Mouse (Mus musculus) embryo, embryonic 9.5 days (tissue): ENCODE results near the gene Selenop.
"Not testable (repeated sequence)": the region's sequence is repeated elsewhere in the genome, so short reads cannot be mapped to it uniquely, and the experiment has no call there.

Experiments
- DNase-seq: peaks from one replicate; pipeline ENCODE4 v3.0.0-alpha.2; 2017; ENCODE audit errors: extremely low spot score

Gene Selenop

DNA sequence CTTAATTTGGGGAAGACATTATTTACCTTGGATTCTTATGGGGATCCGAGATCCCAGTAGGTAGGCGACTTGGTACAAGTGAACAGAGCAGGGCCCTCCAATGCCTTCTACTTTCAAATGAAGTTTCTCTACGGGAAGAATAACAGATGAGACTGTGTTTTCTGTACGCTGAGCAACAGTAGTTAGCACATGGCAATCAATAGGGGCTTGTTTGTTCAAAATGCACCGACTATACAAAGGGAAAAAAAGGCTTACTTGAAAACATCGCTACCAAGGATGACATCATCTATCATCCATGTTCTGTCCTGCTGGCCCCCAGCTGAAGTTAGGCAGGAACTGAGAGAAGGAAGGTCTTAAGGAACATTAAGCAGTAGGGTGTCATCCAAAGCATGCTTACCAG lies at the start of gene Selenop:
TSS of gene Selenop (plus strand) at position 301 of the 400 bp plus-strand sequence.
- no peak for DNase-seq

DNA sequence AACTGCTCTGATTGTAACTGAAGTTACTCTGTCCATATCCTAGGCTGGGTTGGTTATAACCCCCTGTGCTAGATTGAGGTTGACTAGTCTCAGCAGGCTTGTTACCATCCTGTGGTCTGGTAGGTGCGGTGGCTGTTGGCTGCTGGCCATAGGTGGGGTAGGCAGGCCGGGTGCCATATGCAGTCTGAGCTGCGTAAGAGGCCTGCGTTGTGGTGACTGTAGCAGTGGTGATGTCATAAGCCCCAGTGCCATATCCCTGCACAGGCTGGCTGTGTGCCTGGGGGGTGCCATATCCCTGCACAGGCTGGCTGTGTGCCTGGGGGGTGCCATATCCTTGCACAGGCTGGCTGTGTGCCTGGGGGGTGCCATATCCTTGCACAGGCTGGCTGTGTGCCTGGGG lies 49.7 kb upstream of the Selenop start:
- DNase-seq = not testable (repeated sequence)

DNA sequence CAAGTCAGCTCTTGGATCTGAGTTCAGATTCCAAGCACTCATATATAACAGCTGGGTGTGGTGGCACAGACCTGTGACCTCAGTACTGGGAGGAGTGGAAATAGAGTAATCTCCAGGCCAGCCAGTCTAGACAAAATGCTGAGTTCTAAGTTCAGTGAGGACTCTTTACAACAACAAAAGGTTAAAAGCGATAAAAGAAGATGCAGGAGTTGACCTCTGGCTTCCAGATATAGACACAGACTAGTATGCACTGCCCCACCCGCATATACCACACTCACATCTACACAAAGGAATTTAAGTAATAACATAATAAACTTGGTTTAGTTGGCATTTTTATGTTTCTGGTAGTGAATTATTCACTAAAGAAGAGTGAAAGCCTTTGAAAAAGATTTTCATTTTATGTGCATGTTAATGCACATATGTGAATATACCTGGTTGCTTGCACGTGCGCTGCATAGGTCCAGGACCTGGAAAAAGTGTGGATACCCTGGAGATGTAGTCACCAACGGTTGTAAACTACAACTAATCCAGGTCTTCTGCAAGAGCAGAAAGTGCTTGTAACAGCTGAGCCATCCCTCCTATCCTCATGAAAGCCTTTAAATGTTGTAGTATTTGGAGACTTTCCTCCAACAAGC lies 45.4 kb upstream of the Selenop start:
- no peak for DNase-seq

DNA sequence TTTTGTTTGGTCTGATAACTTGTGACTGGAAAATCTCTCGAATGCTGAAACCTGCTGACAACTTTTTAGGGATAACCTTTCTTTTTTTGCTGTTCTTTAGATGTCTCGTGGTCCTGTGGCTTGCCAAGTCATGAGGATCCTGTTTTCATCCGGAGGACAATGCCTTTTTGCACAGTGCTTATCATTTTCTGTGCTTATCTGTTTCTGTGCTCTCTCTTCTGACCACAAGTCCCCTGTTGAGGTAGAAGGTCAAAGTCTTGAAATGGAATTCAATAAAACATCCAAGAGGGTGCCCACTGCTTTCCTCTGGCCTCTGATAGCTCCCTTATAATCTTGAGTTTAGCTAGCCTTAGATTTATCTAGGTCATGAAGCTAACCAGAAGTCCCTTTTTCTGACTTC lies 41.8 kb upstream of the Selenop start:
- no peak for DNase-seq

DNA sequence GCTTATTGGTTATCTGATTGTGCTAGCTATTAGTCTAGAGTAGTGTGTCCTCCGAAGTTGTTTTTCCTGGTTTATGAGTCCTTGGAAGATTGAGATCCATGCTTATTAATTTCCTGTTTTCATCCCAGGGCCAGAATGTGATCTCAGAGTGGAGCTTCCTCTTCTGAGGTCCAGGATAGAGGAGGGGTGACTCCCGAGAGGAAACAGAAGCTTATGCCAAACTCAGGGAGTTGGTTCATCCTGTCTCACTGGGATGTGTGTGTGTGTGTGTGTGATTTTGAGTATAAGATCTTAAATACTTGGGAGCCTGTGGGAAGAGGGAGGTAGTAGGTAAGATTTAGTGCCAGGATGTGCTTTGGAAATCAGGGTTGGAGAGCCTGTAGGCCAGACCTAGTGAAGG lies 40.2 kb upstream of the Selenop start:
- no peak for DNase-seq

DNA sequence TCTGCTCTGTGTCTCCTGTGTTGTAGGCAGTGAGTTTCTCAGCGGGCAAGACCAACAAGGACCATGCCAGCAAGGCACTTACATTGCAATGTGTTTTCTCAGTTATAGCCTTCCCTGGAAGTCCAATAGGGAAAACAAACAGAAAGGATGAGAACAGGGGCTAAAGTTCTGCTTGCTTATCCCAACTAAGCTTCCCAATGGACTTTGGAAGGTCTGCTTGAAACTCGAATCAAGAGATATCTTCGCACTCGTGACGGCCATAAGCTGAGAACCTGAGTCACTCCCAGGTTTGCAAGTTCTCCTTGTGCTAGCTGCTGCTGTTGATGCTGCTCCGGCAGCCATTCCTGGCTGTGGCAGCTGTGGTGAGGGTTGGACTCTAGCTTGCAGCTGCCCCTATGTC lies 39.4 kb upstream of the Selenop start:
- DNase-seq = no peak

DNA sequence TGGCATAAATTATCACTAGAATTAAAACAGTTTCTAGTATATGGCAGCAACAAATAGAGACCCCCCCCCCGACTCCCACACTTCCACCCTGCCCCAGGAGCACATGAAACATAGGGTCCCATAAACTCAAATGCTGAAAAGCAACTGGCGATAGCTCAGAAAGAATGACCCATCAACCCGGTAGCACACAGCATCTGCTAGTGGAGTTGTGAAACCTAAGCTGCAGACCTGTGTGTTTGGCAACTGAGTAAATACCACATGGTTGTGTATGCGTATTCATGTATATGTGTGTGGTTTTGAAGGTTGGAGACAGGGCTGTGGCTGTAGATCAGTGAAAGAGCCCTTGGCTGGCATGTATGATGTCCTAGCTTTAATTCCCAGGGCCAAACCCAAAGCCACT lies 37.3 kb upstream of the Selenop start:
- DNase-seq = no peak

DNA sequence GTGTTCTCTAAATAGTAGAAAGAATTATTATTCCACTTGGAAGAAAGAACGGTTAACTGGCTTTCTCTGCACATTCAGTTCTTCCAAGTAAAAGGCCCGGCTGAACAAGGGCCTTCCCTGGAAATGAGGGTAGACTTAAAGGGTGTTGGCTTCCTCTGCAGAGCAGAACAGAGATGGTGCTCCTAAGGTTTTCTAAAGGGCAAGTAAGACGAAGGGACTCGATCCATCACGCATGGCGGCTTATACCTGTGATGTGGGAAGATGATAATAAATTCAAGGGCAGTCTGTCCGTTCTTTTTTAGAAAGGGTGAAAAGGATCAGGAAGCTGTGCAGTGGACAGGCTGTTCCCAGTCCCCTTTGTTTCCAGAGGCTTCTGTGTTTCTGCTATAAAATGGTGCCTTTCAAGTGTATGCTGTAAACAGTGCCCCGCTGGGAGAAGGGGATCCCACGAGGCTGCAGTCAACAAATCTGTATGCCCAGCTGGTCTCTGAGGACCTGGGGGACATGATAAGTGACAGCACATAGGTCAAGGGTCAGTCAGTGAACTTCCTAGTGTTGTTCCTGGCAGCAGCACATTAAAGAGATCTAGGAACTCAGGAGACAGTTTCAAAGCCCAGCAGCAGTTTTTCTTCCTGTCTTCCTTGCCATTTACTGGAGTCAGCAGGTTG lies 36.0 kb upstream of the Selenop start:
- DNase-seq = peak; percentile 80

DNA sequence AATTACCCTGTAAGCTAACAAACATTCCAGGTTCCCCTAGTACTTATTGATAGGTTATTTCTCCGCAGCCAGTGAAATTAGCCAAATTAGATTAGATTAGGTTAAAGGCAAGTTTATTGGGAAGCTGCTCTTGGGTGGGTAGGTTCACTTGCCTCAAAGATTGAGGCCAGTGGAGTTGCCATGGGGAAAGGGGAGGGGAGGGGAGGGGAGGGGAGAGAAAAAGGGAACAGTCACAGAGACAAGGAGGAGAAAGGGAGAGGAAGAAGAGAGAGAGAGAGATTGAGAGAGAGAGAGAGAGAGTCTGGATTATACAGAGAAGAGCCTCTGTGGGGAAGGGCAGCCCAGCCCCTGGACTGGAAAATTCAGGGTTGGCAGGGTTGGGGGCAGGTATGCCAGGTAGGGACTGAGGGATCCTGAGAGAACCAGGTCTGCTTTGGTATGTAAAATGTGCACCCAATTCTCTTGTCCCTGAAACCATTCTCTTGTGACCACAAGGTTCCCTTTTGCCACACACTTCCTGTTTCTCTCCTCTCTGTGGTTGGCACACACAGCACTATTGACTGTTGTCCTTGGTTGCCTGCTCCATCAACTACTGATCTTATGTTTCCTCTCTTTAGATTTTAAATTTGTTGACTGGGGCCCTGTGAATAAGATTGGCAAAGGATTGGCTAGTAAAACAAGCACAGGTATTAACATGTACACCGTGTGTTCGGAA lies 34.4 kb upstream of the Selenop start:
- no peak for DNase-seq

DNA sequence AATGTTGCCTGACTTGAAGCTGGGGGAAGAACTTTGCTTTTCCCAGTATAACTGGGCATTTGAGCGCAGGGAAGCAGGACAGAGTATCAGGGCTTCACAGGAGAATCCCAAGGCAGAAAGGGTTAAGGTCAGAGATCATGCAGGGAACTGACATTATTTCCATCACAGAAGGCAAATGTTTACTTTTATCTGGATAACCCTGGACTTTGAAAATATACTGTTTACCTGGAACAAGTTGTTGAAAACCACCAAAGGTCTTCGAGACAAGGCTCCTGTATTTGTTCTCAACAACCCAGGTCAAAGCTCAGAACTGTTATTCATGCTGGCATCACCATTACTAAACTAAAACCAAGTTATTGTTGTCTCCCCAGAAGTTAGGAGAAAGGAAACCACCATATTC lies 32.0 kb upstream of the Selenop start:
- DNase-seq = no peak

DNA sequence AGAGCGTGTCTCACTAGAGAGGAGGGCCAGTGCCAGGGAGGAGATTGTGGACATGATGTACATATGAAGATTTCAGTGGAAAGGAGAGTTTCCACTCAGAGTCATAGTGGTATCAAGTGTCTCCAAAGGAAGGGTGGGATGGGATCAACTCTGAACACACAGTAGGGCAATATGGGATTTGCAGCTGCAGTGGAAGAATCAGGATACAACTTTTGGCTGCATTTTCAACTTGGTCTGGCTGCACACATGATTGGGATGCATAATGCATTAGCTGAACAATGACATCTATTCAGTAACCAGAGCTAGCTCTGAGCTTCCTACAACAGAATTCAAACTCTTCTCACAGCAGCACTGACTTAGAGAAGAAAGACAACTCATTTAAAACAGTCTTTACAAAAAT lies 30.4 kb upstream of the Selenop start:
- DNase-seq = no peak

DNA sequence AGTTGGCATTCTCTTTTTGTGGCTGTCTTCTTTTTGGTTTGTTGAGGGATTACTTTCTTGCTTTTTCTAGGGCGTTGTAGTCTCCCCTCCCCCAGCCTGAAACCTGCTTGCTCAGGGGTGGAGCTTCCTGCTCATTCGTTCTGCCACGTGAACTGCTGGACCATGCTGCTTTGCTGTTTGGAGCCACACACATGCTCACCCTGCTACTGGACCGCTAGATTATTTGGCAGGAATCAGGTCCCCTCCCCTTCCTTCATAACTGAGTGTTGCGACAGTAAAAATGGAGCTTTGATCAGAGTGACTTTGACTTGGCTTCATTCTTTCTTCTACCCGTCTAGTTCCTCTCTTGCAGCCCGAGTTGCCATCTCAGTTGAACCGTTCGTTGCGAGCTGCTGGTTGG lies 23.3 kb upstream of the Selenop start:
- not testable (repeated sequence) for DNase-seq

DNA sequence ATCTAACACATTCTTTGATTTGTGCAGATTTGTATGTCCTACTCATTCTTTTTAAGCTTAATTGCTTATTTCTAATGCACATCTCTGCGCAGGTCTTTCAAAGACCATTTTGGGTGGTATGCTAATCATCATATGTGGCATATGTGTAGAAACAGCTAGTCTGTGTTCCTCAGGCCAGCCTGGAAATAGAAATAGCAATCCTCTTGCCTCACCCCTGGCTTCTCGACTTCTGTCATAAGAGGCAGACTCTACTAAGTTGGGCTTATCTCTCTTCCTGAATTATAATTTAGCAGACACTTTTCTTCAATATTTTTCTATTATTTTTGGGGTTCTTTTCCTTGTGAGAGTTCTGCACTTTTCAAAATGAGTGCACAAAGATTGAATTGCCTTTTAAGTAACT lies 17.7 kb upstream of the Selenop start:
- DNase-seq = no peak

DNA sequence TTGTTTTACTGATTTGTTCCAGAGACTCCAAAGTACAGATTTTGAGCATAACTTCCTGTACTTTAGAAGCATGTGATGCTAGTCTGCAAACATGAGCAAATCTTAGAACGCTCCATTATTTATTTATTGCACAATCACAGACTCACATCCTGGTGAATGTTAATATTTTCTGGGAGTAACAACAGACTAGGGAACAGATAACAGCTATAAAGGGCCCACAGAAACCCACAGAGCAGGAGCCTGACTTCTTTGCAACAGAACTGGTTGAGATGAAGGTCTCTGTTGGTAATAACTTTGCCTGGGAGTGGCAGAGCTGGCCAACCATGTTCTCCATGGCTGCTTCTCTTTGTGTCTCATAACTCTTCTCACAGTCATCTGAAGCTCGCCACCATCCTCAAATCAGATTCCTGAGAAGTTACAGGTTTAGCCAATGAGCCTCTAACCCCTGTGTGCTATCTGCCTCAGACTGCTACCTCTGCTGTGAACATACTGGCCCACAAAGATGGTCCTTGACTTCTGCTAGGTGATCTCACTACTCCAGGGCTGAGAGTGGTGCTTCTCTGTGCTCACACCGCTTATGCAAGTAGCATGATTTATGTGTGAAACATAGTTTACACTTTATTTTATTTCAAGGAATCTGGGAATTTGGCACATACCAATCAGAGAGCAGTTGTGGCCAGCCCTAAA lies 17.2 kb upstream of the Selenop start:
- no peak for DNase-seq

DNA sequence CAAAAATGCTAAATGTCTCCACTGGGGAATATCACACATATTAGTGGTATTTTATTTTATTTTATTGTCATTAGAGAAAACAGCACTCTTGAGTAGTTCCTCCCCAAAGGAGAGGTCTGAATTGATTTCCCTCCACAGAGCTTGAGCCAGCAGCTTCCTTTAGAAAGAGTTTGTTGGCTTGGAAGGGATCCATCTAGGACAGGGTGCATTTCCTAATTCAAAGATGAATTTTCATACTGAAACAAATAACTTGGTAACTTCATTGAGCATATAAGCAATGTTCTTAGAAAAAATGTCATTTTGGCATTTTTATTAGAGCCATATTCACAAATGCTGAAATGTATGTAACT lies 16.7 kb upstream of the Selenop start:
- no peak for DNase-seq

DNA sequence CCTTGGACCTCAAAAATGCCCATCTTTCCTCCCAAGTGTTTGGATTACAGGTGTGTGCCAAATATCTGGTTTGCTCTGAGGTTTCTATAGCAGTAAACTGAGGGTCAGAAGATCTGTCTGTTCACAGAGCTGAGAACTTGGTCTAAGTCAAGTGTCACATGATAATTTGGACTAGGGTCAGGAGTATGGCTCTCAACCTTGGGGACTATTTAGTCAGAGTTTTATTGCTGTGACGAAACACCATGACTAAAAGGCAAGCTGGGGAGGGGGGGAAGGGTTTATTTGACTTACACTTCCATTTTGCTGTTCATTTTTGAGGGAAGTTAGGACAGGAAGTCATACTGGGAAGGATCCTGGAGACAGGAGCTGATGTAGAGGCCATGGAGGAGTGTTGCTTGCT lies 9.3 kb upstream of the Selenop start:
- no peak for DNase-seq

DNA sequence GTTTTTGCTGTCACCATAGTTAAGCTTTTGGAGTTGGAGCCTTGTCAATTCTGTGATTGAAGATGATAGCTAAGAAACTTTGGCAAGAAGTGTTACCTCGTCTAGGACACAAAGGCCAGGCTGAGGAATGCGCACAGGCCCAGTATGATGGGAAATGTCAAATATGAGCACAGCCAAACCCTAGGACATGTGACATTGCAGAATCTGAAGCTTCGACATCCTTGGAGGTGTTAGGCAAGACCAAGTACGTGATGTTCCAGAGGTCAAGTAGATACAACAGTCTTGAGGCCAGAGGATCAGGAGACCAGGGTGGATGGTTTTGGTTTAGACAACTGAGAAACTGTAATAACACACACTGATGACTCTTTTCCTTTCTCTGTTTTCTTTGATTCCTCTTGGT lies 8.0 kb upstream of the Selenop start:
- no peak for DNase-seq

DNA sequence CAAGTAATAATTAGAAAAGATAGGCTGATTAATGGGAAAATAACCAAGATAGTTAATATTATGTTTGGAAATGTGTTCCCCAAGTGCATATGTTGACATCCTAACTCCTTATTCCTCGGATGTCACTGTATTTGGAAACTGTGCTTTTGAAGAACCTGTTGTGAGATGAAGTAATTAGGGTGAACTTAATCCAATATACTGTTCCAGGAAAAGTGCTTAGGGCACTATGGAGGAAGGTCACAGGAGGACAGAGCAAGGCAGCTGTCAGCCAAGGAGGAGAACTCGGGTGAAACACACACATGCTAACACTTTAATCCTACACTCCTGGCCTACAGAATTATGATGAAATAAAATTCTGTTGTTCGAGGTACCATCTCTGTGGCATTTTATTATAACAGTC lies 5.5 kb upstream of the Selenop start:
- no peak for DNase-seq

DNA sequence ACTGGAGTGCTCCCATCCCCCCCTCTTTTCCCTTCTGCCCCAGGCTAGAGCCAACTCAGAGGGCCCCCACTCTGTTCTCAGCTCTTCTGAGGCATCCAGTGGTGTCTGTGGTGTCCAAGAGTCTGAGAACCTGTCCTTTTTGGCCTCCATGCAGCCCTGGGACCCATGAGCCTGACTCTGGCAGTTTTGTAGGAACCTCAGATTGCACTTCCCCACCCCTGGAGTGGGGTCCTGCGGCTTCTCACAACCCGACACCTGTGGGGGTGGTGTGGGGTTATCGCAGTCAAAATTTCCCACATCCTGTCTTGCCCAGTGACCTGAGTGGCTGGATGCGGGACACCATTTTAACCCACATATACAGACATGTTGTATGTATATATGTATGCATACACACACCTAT lies 4.1 kb upstream of the Selenop start:
- DNase-seq = no peak

DNA sequence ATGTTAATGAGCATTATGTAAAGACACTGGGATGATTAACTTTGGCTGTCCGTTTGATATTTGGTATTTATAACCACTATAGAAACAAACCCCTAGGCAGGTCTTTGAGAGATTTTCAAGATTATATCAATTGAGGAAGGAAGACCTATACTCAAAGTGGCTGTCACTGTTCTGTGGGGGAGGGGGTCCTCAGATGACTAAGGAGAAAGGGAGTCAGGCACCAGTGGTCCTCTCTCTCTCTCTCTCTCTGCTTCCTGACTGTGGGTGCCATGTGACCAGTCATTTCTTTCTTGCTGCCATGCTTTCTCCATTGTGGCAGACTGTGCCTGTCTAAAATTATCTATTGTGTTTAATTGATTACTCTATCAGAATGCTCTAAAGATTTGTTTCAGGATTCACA lies 3.5 kb upstream of the Selenop start:
- DNase-seq = no peak

DNA sequence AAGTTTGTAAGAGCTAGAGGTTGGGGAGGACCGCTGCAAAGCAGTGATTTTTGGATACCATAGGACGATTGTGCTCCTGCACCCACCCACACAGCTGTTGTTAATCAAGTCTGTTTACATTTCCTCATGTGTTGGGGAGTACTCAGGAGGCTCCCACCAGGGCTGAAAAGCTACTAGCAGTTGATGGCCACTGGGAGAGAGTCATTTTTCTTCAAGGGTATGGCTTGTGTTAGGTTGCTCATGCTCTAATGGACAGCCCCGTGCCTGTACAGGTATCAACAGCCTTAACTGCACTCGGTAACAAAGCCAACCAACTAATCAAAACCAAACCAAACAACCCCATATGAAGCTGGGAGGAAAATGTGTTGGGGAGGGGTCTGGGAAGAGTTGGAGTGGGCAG lies 1.1 kb downstream of the Selenop start:
- peak; percentile 21 for DNase-seq

DNA sequence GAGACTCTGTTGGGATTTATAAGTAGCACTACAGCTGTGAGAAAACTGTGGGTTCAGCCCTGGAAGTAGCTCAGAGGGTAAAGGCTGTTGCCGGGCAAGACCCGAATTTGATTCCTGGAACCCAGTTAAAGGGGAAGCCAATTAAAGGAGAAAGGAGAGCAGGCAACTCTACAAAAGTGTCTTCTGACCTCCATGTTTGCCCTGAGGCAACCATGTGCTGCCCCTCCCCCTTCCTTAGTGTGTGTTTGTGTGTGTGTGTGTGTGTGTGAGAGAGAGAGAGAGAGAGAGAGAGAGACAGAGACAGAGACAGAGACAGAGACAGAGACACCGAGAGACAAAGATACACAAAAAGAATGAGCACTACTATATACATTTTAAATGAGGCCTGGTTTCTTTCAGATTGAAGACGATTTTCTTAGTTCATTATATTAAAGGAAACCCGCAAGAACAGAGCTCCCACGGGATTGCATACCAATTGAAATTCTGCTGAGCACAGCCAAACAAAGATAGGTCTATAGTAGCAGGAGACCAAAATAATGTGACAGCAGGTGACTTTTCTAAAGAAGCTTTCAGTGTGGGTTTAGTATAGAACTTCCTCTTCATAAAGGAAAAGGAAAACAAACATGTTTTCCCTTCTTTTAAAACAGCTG lies 1.8 kb downstream of the Selenop start:
- no peak for DNase-seq
